Mouse (Mus musculus) embryonic facial prominence, embryonic 10.5 days (tissue): ENCODE measurements around the gene Svop. TPM values are rescaled to one million over a fixed set of nuclear protein-coding genes. Genes with fewer than 3 reads are reported as not detected.
A peak's percentile ranks its signal among the peaks of the same experiment; 100 is the strongest.

Experiments
- DNase-seq: peaks from one replicate; pipeline ENCODE4 v3.0.0-alpha.2; 2017; ENCODE audit warnings: low spot score
- H3K27ac ChIP-seq: fragments of 300-500 bp; sonication (generic); replicated peaks from 2 replicates; pipeline ENCODE4 v1.5.1; 2016; ENCODE audit warnings: mild to moderate bottlenecking
- H3K27me3 ChIP-seq: fragments of 300-500 bp; sonication (generic); replicated peaks from 2 replicates; pipeline ENCODE4 v1.6.1; 2016; ENCODE audit warnings: low read depth, mild to moderate bottlenecking; ENCODE audit not compliant: poor library complexity, severe bottlenecking
- H3K36me3 ChIP-seq: fragments of 300-500 bp; sonication (generic); replicated peaks from 2 replicates; pipeline ENCODE4 v1.6.1; 2016; ENCODE audit warnings: mild to moderate bottlenecking, moderate library complexity
- H3K4me1 ChIP-seq: fragments of 300-500 bp; sonication (generic); 2 replicates; pipeline ENCODE4 v1.6.1; 2016
- H3K4me3 ChIP-seq: fragments of 300-500 bp; sonication (generic); 2 replicates; pipeline ENCODE4 v1.5.1; 2016; ENCODE audit warnings: mild to moderate bottlenecking, moderate library complexity
- H3K9me3 ChIP-seq: fragments of 300-500 bp; sonication (generic); 2 replicates; pipeline ENCODE4 v1.6.1; 2016; ENCODE audit warnings: mild to moderate bottlenecking
- WGBS: fragments of 180-500 bp; shearing (Covaris S2); methylation state at CpG from one replicate; pipeline ENCODE4 v1.1.7; 2016; 5-methylcytosine and 5-hydroxymethylcytosine counted together
- polyA plus RNA-seq: library from polyadenylated mRNA; unstranded; fragments of >200 nt; fragmentation: Nextera tagmentation; extraction: Ambion mirVana; gene quantifications from 2 replicates; pipeline ENCODE4 v1.2.1, GENCODE M21; 2016

Svop gene
- 4.2 and 4.4 TPM in 2 replicates for polyA plus RNA-seq

DNA sequence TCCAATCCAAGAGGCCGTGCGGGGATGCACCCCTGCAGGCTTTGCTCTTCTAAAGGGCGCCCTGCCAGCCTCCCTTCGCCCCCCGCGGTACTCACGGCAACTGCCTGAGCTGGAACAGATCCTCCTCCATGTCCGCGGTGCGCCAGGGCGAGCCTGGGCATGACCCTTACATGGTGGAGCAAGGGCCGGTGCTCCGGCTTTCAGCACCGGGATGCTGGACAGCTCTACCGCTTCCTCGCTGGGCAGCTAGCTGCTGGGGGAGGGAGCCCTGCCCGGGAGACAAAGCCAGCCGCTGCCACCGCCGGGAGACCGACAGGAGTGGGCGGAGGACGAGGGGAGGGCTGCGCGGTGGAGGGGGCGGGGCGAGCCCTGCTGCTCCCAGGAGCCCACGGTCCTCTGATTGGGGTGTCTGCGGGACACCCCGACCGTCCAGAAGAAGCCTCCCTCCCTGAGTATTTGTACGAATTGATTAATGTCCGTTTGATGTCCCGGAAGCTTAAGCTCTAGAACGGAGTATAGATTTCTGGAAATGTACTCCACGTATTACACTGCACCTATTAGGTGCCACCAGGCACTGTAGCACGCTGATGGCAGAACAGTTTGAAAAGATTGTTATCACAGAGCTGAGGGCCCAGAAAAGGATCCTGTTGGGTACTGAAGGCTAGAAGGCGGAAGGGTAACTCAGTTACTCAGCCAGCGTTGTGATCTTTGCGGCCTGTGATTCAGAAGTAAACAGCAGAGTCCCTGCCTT, at the start of gene Svop:
Gene Svop (minus strand): TSS at position 514 of the 751 bp plus-strand sequence.
- no peaks in the 10 kb centered on the region for H3K9me3 ChIP-seq
- H3K4me1 ChIP-seq: peaks cover 13% of the 10 kb centered on the region
- H3K4me3 ChIP-seq: peak within 1 kb of the TSS; percentile 49
- DNase-seq: peak; percentile 92
- peak within 1 kb of the TSS; percentile 57 for H3K27ac ChIP-seq
- no peaks in the 10 kb centered on the region for H3K36me3 ChIP-seq
- 2% methylated on average over 40 of the region's 40 CpGs for WGBS
- H3K27me3 ChIP-seq: peaks cover 21% of the 10 kb centered on the region

GRCm38 (mm10) chr5:114139175-114139574, 47.8 kb upstream of the Svop start:
- 71% methylated on average over 9 of the region's 9 CpGs for WGBS
- Histone ChIP-seq H3K27ac (no peak overlapping the region), H3K9me3 (no peaks in the 10 kb centered on the region), H3K4me1 (peaks cover 27% of the 10 kb centered on the region), H3K36me3 (peaks cover 63% of the 10 kb centered on the region), H3K27me3 (no peaks in the 10 kb centered on the region), H3K4me3 (no peak overlapping the region)
- no peak for DNase-seq

DNA sequence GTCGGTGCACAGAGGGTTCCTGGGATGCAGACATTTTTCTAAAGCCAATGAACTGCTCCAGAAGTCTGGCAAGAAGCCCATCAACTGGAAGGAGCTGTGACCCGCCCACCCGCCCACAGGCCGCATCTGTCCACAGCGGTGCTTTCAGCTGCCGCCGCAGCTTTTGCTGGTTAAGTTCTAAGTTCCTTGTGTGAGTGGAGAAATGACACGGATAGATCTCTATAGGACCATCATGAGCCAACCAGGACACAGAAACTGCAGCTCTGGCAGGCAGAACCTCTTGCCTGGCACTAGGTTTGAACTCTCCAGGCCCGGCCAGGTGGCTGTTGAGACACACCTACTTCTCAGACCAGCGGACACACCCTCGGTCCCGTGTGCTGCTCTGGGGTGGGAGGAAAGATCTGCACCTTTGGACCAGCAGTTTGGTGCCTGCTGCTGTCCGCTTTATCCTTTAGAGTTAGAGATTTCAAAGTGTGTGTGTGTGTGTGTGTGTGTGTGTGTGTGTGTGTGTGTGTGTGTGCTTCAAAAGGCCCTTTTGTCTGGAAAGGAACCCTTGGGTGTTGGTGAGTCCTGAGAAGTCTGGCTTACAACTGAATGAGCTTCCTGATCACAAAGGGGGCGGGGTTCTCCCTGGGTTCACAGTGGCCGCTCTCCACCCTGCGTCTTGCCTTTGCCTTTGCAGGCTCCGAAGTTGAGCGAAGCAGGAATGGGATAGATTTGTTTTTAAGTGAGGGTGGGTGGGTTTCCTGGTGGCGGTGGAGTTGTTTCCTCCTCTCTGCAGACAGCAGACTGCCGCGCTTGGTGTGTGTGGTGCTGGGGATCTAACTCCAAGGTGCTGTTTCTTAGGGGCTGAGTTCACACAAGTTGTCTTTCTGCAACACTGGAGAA, 47.2 kb upstream of the Svop start:
- no peak for DNase-seq
- H3K27me3 ChIP-seq: no peaks in the 10 kb centered on the region
- 85% methylated on average over 21 of the region's 21 CpGs for WGBS
- H3K4me1 ChIP-seq: peaks cover 27% of the 10 kb centered on the region
- peaks cover 70% of the 10 kb centered on the region for H3K36me3 ChIP-seq
- H3K4me3 ChIP-seq: no peak overlapping the region
- H3K9me3 ChIP-seq: no peaks in the 10 kb centered on the region
- no peak overlapping the region for H3K27ac ChIP-seq

DNA sequence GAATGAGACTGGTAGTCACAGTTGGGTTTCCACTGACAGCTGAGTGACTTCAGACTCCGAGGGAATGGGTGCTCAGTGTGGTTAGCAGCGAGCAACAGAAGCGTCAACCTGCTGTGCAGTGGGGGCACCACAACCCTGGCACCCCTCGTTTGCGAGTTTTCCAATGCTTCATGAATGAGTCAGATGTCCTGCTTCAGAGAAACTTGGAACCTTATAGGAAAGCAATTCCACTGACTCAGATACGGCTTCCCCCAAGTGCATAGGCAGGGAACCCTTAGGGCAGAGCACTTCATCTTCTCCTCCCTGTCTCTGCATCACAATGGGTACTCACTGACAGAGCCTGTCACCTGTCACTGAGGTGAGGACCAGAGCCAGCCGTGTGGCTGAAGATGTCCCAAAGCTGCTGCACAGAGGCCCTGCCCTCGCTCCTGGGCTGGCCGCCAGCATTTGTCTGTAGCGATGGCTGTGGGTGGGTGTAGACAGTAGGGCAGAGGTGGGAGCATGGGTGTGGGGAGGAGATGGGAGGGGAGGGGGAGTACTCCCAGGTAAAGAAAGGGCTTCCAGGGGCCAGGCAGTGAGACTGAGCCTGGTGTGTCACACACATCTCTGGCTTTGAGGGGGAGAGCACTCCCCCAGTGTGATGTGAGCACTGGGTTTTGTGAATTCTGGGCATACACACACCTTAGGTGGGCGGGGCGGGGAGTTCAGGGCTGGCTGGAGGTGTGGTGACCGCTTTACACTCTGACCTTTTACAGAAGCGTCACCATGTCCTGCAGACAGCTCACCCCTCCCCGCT, 46.3 kb upstream of the Svop start:
- Histone ChIP-seq H3K9me3 (no peaks in the 10 kb centered on the region), H3K27ac (no peak overlapping the region), H3K27me3 (no peaks in the 10 kb centered on the region), H3K4me1 (peaks cover 32% of the 10 kb centered on the region), H3K4me3 (no peak overlapping the region), H3K36me3 (peaks cover 78% of the 10 kb centered on the region)
- WGBS: 87% methylated on average over 15 of the region's 15 CpGs
- DNase-seq: no peak

DNA sequence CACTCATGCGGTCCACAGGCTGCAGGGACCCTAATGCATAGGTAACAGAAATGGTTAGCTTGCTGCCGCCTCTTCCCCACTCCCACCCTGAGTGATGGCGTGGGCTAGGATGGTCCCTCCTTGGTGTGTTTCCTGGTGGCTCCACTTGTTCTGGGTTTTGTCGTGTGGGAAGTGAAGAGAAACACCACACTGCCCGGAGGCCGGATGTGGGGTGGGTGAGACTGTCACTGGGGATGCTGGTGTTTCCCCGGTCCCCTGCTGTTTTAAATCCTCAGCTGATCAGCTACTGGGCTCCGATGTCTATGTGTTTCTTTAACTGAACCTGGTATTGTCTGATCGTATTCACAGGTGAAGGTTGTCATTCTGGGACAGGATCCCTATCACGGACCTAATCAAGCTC, 44.1 kb upstream of the Svop start:
- 89% methylated on average over 10 of the region's 10 CpGs for WGBS
- Histone ChIP-seq H3K4me3 (no peak overlapping the region), H3K4me1 (peaks cover 49% of the 10 kb centered on the region), H3K27ac (no peak overlapping the region), H3K27me3 (no peaks in the 10 kb centered on the region), H3K36me3 (peaks cover 81% of the 10 kb centered on the region), H3K9me3 (no peaks in the 10 kb centered on the region)
- DNase-seq: no peak

- peak; percentile 58 for DNase-seq
- H3K27ac ChIP-seq: no peak overlapping the region; the same call in 1 of the 2 replicates
- H3K27me3 ChIP-seq: no peaks in the 10 kb centered on the region
- H3K36me3 ChIP-seq: peaks cover 68% of the 10 kb centered on the region
- peaks cover 52% of the 10 kb centered on the region for H3K4me1 ChIP-seq
- H3K9me3 ChIP-seq: no peaks in the 10 kb centered on the region
- 51% methylated on average over 6 of the region's 6 CpGs for WGBS
- H3K4me3 ChIP-seq: no peak overlapping the region
Measured at GRCm38 (mm10) chr5:114134091-114134534, 42.7 kb upstream of the Svop start.

DNA sequence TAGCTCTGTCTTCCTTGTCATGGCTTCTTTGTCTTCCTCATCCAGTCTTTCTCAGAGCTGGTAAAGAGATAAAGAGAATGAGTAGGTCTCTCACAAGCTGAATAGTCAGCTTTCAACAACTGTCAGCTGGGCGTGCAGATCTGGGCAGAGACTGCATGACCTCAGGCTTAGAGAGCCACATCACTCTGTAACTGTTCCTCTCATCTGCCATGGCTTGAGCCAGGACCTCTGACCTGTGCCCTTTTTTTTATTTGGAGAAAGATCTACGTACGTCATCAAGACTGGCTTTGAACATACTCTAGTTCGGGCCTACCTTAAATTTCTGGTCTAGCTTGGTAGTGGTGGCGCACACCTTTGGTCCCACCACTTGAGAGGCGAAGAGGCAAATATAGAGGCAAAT, 41.5 kb upstream of the Svop start:
- Histone ChIP-seq H3K36me3 (peaks cover 55% of the 10 kb centered on the region), H3K4me1 (peaks cover 49% of the 10 kb centered on the region), H3K27ac (no peak overlapping the region), H3K27me3 (no peaks in the 10 kb centered on the region), H3K9me3 (no peaks in the 10 kb centered on the region), H3K4me3 (0 out of 2 replicates have a peak overlapping the region, but pooled peaks have one; percentile 82)
- DNase-seq: no peak
- 78% methylated on average over 6 of the region's 6 CpGs for WGBS

DNA sequence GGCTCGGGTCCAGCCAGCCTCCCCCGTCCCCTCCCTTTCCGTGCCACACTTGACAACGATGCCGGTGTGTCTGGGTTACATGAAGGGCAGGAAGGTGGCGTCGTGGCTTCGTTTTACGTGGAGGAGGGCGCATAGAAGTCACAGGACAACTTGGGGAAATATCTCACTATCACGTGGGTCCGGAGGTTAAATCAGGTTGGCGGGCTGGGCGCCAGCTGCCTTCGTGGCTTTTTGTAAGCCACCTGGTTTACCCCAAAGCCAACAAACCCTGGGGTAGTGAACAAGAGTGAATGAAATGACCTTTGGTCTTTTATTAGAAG, 40.1 kb upstream of the Svop start:
- Histone ChIP-seq H3K4me1 (peaks cover 60% of the 10 kb centered on the region), H3K27me3 (no peaks in the 10 kb centered on the region), H3K4me3 (peak overlapping the region; percentile 82), H3K9me3 (no peaks in the 10 kb centered on the region), H3K36me3 (peaks cover 44% of the 10 kb centered on the region), H3K27ac (peak overlapping the region; percentile 81)
- under 1% methylated on average over 15 of the region's 15 CpGs for WGBS
- no peak for DNase-seq

- WGBS: under 1% methylated on average over 87 of the region's 87 CpGs
- peak; percentile 95 for DNase-seq
- Histone ChIP-seq H3K4me3 (peak overlapping the region; percentile 82), H3K4me1 (peaks cover 62% of the 10 kb centered on the region), H3K9me3 (no peaks in the 10 kb centered on the region), H3K27me3 (no peaks in the 10 kb centered on the region), H3K36me3 (peaks cover 39% of the 10 kb centered on the region), H3K27ac (peak overlapping the region; percentile 81)
Measured at GRCm38 (mm10) chr5:114130698-114131520, 39.5 kb upstream of the Svop start.

GRCm38 (mm10) chr5:114130211-114130605, 38.8 kb upstream of the Svop start, which contains the start of gene Ung:
Gene Ung, plus strand, starts transcription at chr5:114130386.
- Histone ChIP-seq H3K27ac (peak within 1 kb of the TSS; percentile 81), H3K4me1 (peaks cover 62% of the 10 kb centered on the region)
- under 1% methylated on average over 29 of the region's 29 CpGs for WGBS

GRCm38 (mm10) chr5:114129550-114130210, 38.3 kb upstream of the Svop start:
- 83% methylated on average over 15 of the region's 15 CpGs for WGBS
- Histone ChIP-seq H3K4me1 (peaks cover 62% of the 10 kb centered on the region), H3K27ac (no peak overlapping the region), H3K4me3 (peak overlapping the region; percentile 82), H3K36me3 (peaks cover 39% of the 10 kb centered on the region), H3K27me3 (no peaks in the 10 kb centered on the region), H3K9me3 (no peaks in the 10 kb centered on the region)
- DNase-seq: no peak

More at GRCm38 (mm10) chr5:114130211-114130605, 38.8 kb upstream of the Svop start, which contains the start of gene Ung:
- H3K27me3 ChIP-seq: no peaks in the 10 kb centered on the region
- peaks cover 39% of the 10 kb centered on the region for H3K36me3 ChIP-seq
- H3K9me3 ChIP-seq: no peaks in the 10 kb centered on the region
- peak within 1 kb of the TSS; percentile 82 for H3K4me3 ChIP-seq
- DNase-seq: peak; percentile 89
